Mouse (Mus musculus) olfactory bulb, adult 2 months (tissue): ENCODE results near the gene Fzr1. TPM values are rescaled to one million over a fixed set of nuclear protein-coding genes. Genes with fewer than 3 reads are reported as not detected.

ENCODE experiments used
- H3K27ac ChIP-seq: fragments of 200-500 bp; 2 replicates; pipeline ENCODE4 v1.5.1; 2012; ENCODE audit warnings: low read depth, low read length; ENCODE audit not compliant: insufficient read depth
- H3K4me1 ChIP-seq: fragments of 200-500 bp; 2 replicates; pipeline ENCODE4 v1.6.1; 2012; ENCODE audit warnings: low read length; ENCODE audit not compliant: control insufficient read depth, insufficient read depth
- H3K4me3 ChIP-seq: fragments of 200-500 bp; 2 replicates; pipeline ENCODE4 v1.5.1; 2012; ENCODE audit warnings: mild to moderate bottlenecking, low read depth, low read length, moderate library complexity; ENCODE audit not compliant: insufficient read depth
- CTCF ChIP-seq: fragments of 200-500 bp; IDR thresholded peaks from 2 replicates; pipeline ENCODE4 v1.5.1; 2012; ENCODE audit warnings: low read depth, mild to moderate bottlenecking, low read length, moderate library complexity; ENCODE audit not compliant: insufficient read depth
- POLR2A ChIP-seq: fragments of 200-500 bp; IDR thresholded peaks from 2 replicates; pipeline ENCODE4 v1.6.1; 2012; ENCODE audit warnings: mild to moderate bottlenecking, low read depth, low read length, moderate library complexity; ENCODE audit not compliant: insufficient read depth
- WGBS: fragments of 180-500 bp; shearing (Covaris S2); methylation state at CpG from one replicate; pipeline ENCODE4 v1.1.7; 2018; 5-methylcytosine and 5-hydroxymethylcytosine counted together
- polyA plus RNA-seq: library from polyadenylated mRNA; stranded (reverse); fragments of >200 nt; gene quantifications from 2 replicates; pipeline ENCODE4 v1.2.4, GENCODE M21; 2012; ENCODE audit warnings: low replicate concordance; ENCODE audit not compliant: missing spikeins, insufficient read depth, insufficient read length

Fzr1 gene
- polyA plus RNA-seq, 1 experiment = not detected

GRCm38 (mm10) chr10:81412586-81413309 lies 34.4 kb upstream of the Fzr1 start:
- whole genome bisulfite sequencing = 77% methylated on average over 16 of the region's 16 CpGs
- Histone ChIP-seq H3K27ac (peak overlapping the region; percentile 88), H3K4me1 (peaks cover 98% of the 10 kb centered on the region), H3K4me3 (no peak overlapping the region)
- no peak for TF ChIP-seq POLR2A

DNA sequence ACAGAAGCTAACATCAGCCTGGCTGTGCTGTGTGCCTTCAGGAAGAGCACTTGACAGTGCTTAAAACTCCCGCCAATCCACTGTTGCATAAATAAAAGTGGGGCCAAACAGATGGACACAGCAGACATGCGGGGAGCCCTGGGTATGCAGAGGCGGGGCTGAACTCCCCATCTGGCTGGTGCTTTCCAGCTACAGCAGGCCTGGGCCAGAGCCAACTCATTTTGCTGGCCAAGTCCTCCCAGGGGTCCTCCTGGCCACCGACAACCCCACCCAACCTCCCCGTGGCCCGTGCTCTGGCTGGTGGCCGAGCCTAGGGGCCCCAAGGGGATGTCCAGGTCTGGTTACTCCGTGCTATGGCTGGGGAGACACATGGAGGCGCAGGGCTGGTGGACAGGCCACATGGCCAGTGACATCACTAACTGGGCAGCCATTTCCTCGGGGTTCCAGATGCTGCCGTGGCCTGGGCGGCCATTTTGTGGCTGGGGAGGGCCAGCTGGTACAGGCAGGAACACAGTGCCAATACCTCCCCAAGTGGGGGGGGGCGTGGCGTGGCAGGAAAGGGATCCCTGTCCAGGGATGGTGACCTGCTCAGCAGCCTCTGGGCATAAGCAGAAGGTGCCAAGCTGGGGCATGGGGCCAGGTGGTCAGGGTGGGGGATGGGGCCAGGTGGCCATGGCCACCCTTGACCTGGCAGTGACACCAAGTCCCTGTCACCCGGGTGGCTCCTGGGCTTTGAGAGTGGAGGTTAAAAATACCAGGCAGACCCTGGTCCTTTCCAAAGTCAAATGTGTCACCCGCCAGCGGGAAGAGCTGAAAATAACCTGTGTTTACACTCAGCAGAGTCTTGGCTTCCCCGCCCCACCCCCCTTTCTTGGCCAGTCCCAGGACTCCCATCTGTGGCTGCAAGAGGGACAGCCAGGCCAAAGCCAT lies 33.4 kb upstream of the Fzr1 start:
- Histone ChIP-seq H3K27ac (peak overlapping the region; percentile 88), H3K4me1 (peaks cover 97% of the 10 kb centered on the region), H3K4me3 (no peak overlapping the region)
- 31% methylated on average over 18 of the region's 18 CpGs for WGBS
- TF ChIP-seq POLR2A = no peak
- no peak; the same call in 1 of the 2 replicates for TF ChIP-seq CTCF

DNA sequence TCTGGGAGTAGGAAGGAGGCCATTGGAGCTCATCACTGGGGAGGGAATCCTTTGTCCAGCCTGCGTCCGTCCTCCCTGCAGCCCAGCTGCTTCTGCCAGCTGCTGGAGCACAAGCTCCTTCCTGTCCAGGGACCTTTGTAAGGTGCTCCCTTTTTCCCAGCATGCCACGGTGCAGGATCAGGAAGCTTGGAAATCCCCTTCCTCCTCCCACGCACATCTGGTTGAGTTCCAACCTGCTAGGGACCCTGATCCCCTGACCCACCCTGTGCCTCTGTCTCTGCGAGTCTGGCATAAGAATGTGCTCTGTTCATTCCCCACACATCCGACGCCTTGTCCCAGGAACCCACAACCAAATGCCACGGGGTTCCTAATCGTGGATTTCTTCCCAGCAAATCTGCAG lies 32.7 kb upstream of the Fzr1 start:
- WGBS = 56% methylated on average over 9 of the region's 9 CpGs

GRCm38 (mm10) chr10:81410350-81410749 lies 32.0 kb upstream of the Fzr1 start:
- TF ChIP-seq CTCF (no peak), POLR2A (no peak)
- Histone ChIP-seq H3K4me1 (peaks cover 85% of the 10 kb centered on the region), H3K4me3 (no peak overlapping the region), H3K27ac (peak overlapping the region; percentile 88)
- WGBS = 78% methylated on average over 4 of the region's 4 CpGs

More for the DNA sequence above, 32.7 kb upstream of the Fzr1 start:
- Histone ChIP-seq H3K4me1 (peaks cover 91% of the 10 kb centered on the region), H3K4me3 (no peak overlapping the region), H3K27ac (peak overlapping the region; percentile 88)
- no peak for TF ChIP-seq POLR2A

DNA sequence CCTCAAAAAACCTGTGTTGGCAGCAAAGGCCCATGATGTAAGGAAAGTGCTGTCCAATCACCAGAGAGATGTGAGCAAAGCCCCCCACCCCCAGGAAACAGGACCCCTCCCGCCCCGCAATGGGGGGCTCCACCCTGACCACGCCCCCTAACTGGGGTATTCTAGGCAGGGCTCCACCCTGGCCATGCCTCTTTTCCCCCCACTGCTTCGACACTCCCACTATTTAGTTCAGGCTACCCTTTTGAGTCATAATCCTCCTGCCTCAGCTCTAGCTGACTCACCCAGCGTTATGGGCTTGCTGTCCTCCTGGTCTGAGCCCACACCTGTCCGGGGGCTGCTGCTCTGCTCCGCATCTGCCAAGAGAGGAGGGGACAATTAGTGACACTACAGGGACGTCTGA lies 31.0 kb upstream of the Fzr1 start:
- H3K4me1 ChIP-seq = peaks cover 75% of the 10 kb centered on the region
- WGBS = 30% methylated on average over 8 of the region's 8 CpGs
- TF ChIP-seq CTCF (no peak), POLR2A (no peak)

GRCm38 (mm10) chr10:81408871-81409291 lies 30.6 kb upstream of the Fzr1 start:
- TF ChIP-seq POLR2A = no peak
- TF ChIP-seq CTCF = peak; percentile 77; the same call in 1 of the 2 replicates

More for the DNA sequence above, 31.0 kb upstream of the Fzr1 start:
- Histone ChIP-seq H3K4me3 (no peak overlapping the region), H3K27ac (no peak overlapping the region)

GRCm38 (mm10) chr10:81408424-81408729 lies 30.1 kb upstream of the Fzr1 start:
- no peak overlapping the region for H3K4me3 ChIP-seq
- H3K27ac ChIP-seq = no peak overlapping the region
- 68% methylated on average over 13 of the region's 13 CpGs for WGBS
- H3K4me1 ChIP-seq = peaks cover 65% of the 10 kb centered on the region
- TF ChIP-seq POLR2A = no peak
- no peak for TF ChIP-seq CTCF

More at GRCm38 (mm10) chr10:81408871-81409291, 30.6 kb upstream of the Fzr1 start:
- Histone ChIP-seq H3K4me1 (peaks cover 70% of the 10 kb centered on the region), H3K4me3 (no peak overlapping the region), H3K27ac (no peak overlapping the region)
- WGBS = 35% methylated on average over 9 of the region's 9 CpGs

- 33% methylated on average over 31 of the region's 31 CpGs for WGBS
- Histone ChIP-seq H3K27ac (no peak overlapping the region), H3K4me3 (no peak overlapping the region), H3K4me1 (peaks cover 61% of the 10 kb centered on the region)
- TF ChIP-seq CTCF (no peak), POLR2A (no peak)
These were observed 29.5 kb upstream of the Fzr1 start for GRCm38 (mm10) chr10:81407539-81408423.
